8 mouse cellular contexts compared by ENCODE assay signal in the genomic region with DNA sequence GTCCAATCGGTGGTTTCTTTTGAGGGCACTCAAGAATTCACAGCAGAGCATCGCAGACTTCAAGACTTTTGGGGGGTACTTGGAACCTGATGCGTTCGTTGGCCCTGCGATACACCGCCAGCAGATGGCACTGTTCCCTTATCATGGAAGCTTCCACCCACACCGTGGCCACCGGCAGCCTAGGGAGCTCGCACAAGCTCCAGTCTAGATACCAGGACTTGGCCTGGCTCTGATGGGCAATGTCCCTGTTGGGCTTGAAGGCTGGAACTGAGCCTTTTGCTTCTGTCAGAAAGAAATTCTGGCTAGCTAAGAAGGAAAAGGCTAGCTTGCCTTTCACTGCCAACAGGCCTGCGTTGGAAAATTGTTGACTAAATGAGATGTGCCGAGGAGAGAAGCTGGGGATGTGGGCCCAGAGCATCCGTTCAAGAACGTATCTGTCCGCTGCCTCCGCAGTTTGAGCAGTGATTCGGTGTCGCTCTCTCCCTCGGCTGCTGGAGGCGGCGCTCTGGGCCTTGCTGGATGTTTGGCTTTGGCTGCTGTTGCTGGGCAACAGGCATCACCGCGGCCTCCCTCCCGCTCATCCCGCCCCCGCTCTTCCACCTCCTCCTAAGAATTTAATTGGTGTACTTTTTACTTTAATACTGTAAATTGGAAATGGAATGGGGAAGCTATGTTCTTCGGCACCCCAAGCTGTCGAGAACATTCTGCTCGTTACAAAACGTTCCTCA. TPM values are rescaled to one million over a fixed set of nuclear protein-coding genes. Genes with fewer than 3 reads are reported as not detected.
DNase-seq lines count a peak whose midpoint lies in the region; ATAC-seq and TF ChIP-seq lines count a peak whose summit lies in the region.

A gene (minus strand): TSS at position 512 of the 728 bp plus-strand sequence.

- H3K4me2 ChIP-seq in hindbrain, embryonic 14.5 days (replicated peaks): peak within 1 kb of the TSS; percentile 51

- H3K36me3 ChIP-seq in hindbrain, embryonic 14.5 days (replicated peaks; ENCODE audit: control insufficient read depth, insufficient read depth): no peaks in the 10 kb centered on the region

- CTCF ChIA-PET in Patski (lab: Charles Lee): interaction anchor here (0.7 to 1.3 kb wide), 10 partner anchors 9 to 267 kb away, joined by 3 to 5 read pairs (median 4); no protein-coding TSS in a partner anchor

- in situ Hi-C loops in Patski (cut with MboI; ENCODE audit: low pct_unique_long_range_greater_than_20kb): loop anchor here (5.0 to 25.0 kb wide), 3 partner anchors 117 to 417 kb away; a partner anchor contains a TSS

- POLR2A ChIA-PET in Patski (lab: Charles Lee): interaction anchor here (0.5 to 0.6 kb wide), 2 partner anchors 99 to 1420 kb away, joined by 3 to 4 read pairs; no protein-coding TSS in a partner anchor

- DNase-seq in Patski (ENCODE audit: low read depth, low spot score): no peak
- peak; percentile 97 to 98 for DNase-seq in cerebellum, postnatal 14 days
- peak; percentile 94 for DNase-seq in frontal cortex, postnatal 25 days (ENCODE audit: low spot score in 2 of 2)
- peak; percentile 92 for DNase-seq in hindbrain, embryonic 14.5 days (ENCODE audit: low spot score)
- DNase-seq in layer of hippocampus, postnatal 36 days: peak; percentile 89 to 92
- peak; percentile 86 for DNase-seq in lung, postnatal 25 days (ENCODE audit: low spot score)
- DNase-seq in retina, embryonic 14.5 days (ENCODE audit: low spot score): peak; percentile 96
- peak; percentile 76 to 82 for DNase-seq in thymus, postnatal 36 days

- TF ChIP-seq CTCF in Patski (IDR thresholded peaks at IDR 0.05): peak; percentile 96

- WGBS in hindbrain, embryonic 14.5 days: 2% methylated on average over 29 of the region's 29 CpGs

- no peaks in the 10 kb centered on the region for H3K9me3 ChIP-seq in hindbrain, embryonic 14.5 days (ENCODE audit: control insufficient read depth, low read length)

- peak within 1 kb of the TSS; percentile 62; the same call in 1 of the 2 replicates for H3K27ac ChIP-seq in hindbrain, embryonic 14.5 days

- H3K27me3 ChIP-seq in Patski: peaks cover 17% of the 10 kb centered on the region
- H3K27me3 ChIP-seq in hindbrain, embryonic 14.5 days (ENCODE audit: control insufficient read depth, insufficient read depth, low read length): peaks cover 44% of the 10 kb centered on the region

- peaks cover 8% of the 10 kb centered on the region; the same call in 1 of the 2 replicates for H3K4me1 ChIP-seq in hindbrain, embryonic 14.5 days (replicated peaks; ENCODE audit: control insufficient read depth, insufficient read depth, low read length)

- H3K4me3 ChIP-seq in hindbrain, embryonic 14.5 days (replicated peaks; ENCODE audit: low read length): 0 out of 2 replicates have a peak within 1 kb of the TSS, but pooled peaks have one; percentile 6

- peak within 1 kb of the TSS; percentile 43; the same call in 1 of the 2 replicates for H3K9ac ChIP-seq in hindbrain, embryonic 14.5 days

- peak; percentile 69 for ATAC-seq in Patski
- ATAC-seq in hindbrain, embryonic 14.5 days (ENCODE audit: low FRiP score): peak; percentile 85

RNA-seq across cellular contexts. Expression of the gene that starts here (rescaled TPM):
- not detected for polyA plus RNA-seq in Patski (2021)
- not detected in 2 replicates for polyA plus RNA-seq in hindbrain, embryonic 14.5 days (2014; fragmentation: Nextera tagmentation; extraction: Ambion mirVana)
- total RNA-seq in layer of hippocampus, postnatal 36 days (2021): under 1 TPM in 1 of 2 experiments, not detected in 1; 0.56 TPM

Comparison
In these comparisons a context has a peak if more than half of its experiments do, and no peak if none do; other contexts are left out.
1. Peak in ATAC-seq in Patski; RNA of the gene not detected or under 1 TPM.
2. Peak in DNase-seq, ATAC-seq, H3K4me3 ChIP-seq, H3K27ac ChIP-seq, H3K9ac ChIP-seq and H3K4me2 ChIP-seq in hindbrain, embryonic 14.5 days; RNA of the gene not detected or under 1 TPM.
3. Peak in DNase-seq in layer of hippocampus, postnatal 36 days; RNA of the gene not detected or under 1 TPM.